Mouse (Mus musculus) cerebellum, postnatal 10 days (tissue): ENCODE data around the gene Col4a1.

ENCODE experiments used
- DNase-seq, 2 experiments: peaks; one replicate each; pipeline ENCODE4 v3.0.0; 2021; ENCODE audit warnings: mixed read lengths in 2 of 2

Col4a1 gene

GRCm38 (mm10) chr8:11227421-11227820, 85.2 kb downstream of the Col4a1 start:
- DNase-seq = no peak

GRCm38 (mm10) chr8:11225577-11226434, 86.8 kb downstream of the Col4a1 start:
- no peak for DNase-seq

DNA sequence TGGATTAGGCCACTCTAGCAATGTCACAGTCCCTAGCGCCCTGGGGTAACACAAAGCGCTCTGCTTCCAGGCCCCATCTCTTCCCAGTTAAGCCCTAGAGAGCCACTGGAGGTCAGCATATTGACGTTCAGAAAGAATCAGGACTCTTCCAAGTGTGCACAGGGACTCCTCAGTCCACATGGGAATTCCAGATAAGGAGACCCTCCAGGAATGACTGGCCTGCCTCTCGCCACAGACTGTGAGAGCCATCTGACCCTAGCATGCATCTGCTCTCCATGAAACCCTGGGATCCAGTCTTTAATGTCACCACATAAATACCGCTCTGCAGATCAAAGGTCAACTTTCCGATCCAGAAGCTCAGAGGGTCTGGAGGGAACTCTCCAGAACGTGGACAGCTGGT, 88.4 kb downstream of the Col4a1 start:
- DNase-seq = no peak

GRCm38 (mm10) chr8:11221353-11221752, 91.3 kb downstream of the Col4a1 start:
- no peak for DNase-seq

DNA sequence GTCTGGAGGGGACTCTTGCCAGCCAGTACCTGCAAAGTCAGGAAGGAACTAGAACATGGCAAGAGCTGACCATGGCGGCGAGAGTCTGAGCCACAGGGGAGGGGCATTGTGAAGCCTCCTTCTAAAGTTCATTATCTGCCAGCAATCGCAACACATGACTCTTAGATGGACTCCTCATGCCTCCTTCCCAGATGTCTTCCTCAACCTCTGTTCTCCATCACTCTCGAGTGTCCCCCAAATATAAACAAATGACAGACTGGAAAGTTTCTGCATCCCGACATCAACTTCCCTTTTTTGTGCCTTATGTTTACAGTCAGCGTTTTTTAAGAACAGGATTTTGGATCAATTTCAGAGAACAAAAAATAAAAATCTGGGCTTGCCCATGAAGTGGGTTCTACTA, 93.3 kb downstream of the Col4a1 start:
- no peak for DNase-seq

GRCm38 (mm10) chr8:11215231-11215630, 97.4 kb downstream of the Col4a1 start:
- DNase-seq = peak; percentile 76 to 86

- no peak for DNase-seq
These were observed 106.1 kb downstream of the Col4a1 start for GRCm38 (mm10) chr8:11206509-11206908.

DNA sequence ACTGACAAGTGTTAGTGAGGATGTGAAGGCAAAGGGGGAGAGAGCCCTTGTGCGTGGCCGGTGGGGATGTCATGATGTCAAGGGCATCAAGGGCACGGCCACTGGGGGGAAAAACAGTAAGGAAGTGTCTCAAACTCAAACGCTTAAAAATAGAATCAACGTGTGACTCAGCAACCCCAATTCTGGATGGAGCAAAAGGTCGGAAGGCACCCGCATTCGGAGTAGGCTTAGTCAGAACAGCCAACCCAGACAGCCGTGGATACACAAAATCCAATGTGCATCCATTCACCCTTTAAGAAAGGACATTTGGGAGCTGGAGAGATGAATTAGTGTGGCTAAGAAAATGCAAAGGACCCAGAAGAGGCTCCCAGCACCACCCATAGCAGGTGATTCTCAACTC, 107.1 kb downstream of the Col4a1 start:
- DNase-seq = no peak

- no peak for DNase-seq
These were observed 109.1 kb downstream of the Col4a1 start for GRCm38 (mm10) chr8:11203260-11204110.

DNA sequence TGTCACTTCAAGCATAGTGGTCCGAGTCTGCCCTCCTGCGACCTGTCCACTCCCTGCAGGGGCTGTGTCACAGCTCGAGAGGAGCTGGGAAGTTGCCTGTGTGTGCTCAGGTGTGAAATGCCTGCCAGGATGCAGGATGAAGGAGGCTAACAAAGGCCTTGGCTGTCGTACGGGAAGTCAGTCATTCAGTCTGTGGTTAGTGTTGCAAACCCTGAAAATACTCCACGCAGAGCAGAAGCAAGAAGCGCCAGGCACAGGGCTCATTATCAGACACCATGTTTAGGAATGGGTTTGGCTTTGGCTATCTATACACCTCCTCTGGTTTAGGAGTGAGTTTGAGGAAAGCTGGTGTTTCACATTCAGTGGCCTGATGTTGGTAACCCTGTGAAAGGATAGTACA, 114.0 kb downstream of the Col4a1 start:
- DNase-seq = peak in 1 of 2 experiments; percentile 36

GRCm38 (mm10) chr8:11197988-11198387, 114.6 kb downstream of the Col4a1 start:
- DNase-seq = no peak

DNA sequence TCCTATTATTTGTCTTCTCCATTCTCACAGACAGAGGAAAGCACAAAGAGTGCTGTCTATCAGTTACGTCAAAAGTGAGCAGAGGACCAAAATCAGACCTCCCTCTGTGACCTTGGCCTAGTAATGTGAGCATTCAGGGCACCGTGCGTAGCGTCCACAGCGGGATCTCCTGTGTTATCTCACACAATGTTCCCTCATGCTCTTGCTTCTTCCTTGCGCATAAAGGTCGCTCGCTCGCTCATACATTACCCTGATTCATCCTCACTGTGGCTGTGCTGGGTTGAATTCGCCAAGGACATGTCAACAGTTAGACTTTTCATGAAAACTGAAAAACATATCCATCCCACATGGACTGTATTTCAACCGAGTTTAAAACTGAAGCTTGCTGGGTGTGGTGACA, 115.4 kb downstream of the Col4a1 start:
- no peak for DNase-seq

GRCm38 (mm10) chr8:11192719-11193324, 119.8 kb downstream of the Col4a1 start:
- no peak for DNase-seq

DNA sequence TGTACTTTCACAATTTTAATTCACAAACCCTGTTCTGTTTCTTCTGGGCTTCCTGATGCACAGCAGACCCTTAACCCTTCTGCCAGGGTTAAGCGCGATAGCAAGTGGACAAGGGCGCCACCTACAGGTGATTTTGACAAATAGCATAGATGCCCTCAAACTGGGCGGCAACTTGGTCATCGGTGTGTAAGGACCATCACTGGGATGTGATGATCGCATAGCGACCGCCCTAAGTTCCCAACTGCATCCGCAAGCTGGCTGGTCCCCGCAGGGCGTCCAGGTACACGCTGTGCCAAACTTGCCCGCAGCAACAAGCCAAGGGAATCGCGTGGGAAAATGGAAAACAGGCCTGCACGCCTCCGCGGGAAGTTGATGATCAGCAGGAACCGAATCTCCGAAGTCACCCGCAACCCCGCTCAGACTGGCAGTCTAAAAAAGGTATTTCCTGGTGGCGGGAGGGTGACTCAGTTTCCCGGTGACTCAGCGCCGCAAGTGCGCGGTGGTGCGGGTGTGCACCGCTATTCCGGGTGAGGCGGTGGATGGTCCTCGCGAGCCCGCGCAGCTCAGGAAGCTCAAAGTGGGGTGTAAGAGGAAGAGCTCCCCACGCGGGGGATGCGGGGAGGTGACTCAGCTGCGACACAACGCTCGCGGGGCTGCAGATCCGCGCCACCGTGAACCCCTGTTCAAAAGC, 124.9 kb downstream of the Col4a1 start:
- DNase-seq = peak; percentile 89 to 92

DNA sequence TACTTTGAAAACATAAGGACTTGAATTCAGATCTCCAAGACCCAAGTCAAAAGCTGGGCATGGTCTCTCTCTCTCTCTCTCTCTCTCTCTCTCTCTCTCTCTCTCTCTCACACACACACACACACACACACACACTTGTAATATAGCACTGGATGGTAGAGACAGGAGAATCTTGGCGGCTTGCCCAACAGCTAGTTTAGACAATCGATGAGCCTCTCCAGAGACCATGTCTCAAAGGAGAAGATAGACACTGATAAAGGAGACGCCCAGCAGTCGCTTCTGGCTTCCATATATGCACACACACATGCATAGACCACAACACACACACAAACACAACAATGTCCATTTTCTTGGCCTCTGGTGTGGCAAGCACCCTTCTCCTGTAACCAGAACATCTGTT, 126.2 kb downstream of the Col4a1 start:
- peak; percentile 29 to 46 for DNase-seq

GRCm38 (mm10) chr8:11185672-11186071, 127.0 kb downstream of the Col4a1 start:
- DNase-seq = no peak

DNA sequence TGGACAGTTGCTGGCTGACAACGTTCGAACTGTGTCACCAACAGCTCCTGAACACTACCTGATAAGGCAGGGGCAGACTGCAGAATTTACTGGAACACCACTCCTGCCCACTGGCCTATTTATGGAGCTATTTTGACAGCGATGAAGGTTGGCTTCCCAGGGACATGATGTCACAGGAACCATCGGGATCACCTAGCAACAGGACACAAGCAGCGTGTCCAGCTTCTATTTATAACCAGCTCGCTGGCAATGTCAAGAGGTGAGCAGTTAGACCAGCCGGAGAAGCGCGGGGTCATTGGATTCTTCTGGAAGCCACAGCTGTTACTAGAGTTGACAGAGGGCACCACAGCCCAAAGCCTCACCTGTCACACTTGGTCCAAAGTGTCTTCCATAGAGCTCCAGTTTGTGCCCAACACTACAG, 129.0 kb downstream of the Col4a1 start:
- DNase-seq = peak; percentile 58 to 68

GRCm38 (mm10) chr8:11182606-11183005, 130.0 kb downstream of the Col4a1 start:
- DNase-seq = no peak

DNA sequence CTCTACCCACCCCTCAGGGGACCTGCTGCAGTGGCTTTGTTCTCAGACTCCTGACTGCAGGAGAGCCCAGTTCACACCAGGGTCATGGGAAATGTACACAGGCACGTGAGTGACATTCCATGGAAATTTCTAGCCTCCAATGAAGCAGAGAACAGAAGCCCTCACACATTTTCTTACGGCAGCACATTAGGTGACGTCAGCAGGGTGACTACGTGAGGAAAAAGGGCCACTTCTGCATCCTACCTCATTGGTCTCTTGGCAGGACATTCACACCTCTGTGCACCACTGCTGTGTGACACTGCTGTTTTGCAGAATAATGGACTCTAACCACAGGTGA, 130.5 kb downstream of the Col4a1 start:
- no peak for DNase-seq

DNA sequence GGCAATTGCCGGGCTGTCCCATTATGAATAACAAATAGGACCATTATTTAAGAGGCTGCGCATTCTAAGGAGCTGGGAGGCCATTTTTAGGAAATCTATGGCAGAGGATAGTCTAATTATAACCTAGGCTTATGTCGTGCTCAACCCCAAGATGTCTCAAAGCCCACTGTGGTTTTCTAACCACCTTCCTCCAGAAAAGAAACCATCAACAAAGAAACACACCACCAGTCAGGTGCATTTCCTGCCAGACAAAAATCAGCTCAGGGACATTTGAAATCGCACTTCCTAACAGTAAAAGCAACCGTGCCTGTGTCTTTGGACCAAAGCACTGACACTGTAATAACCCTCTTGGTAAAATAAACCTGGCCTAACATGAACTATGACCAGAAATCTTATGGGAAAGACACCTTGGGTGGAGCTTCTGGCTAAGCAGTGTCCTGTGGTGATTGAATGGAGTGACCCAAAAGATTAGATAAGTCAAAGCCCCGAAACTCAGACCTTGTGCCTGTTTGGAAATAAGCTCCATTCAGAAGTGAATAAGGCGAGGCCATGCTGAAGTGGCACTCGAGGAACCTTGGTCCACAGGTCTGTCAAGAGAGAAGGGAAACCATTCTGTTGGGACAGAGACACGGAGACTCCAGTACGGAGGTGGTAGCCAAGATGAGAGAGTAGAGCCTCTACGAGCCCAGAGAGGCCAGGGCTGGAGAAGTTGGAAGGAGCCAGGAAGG, 131.0 kb downstream of the Col4a1 start:
- no peak for DNase-seq

GRCm38 (mm10) chr8:11179869-11180268, 132.8 kb downstream of the Col4a1 start:
- no peak for DNase-seq

DNA sequence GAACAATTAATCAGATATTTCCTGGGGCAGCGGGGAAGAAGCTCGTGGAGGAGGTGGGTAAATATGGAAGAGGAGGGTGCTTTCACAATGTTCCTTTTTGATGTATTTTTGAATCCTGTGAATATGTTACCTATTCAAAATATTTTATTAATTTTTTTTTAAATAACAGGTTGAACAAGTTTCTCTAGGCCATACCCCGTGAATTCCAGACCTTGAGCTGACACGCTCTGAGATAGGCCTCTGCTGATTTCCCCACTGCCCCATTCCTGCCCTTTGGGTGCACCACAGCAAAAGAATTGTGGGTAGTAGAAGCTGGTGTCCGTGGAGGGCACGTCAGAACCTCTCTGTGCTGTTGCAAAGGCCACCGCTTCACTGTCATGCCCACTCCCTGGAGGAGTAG, 136.2 kb downstream of the Col4a1 start:
- no peak for DNase-seq
